30 mouse cellular contexts compared by ENCODE assay signal in genomic region chr5:37792154-37792553, GRCm38 (mm10). TPM values are rescaled to one million over a fixed set of nuclear protein-coding genes. Genes with fewer than 3 reads are reported as not detected.
DNase-seq lines count a peak whose midpoint lies in the region; ATAC-seq and TF ChIP-seq lines count a peak whose summit lies in the region.
"Had no signal": no experiment of that assay in that cellular context is flagged by ENCODE, and none has a peak within 500 bp of the region (broad histone marks: within the 10 kb centered on the region; RNA-seq: fewer than 3 reads in every experiment).

No protein-coding gene starts in this region.

- no peak overlapping the region for H3K27ac ChIP-seq in intestine, postnatal 0 days (ENCODE audit: low read depth, low read length)
- no peak overlapping the region for H3K27ac ChIP-seq in intestine, embryonic 15.5 days
- no peak overlapping the region for H3K27ac ChIP-seq in lung, postnatal 0 days (ENCODE audit: low read length)
- no peak overlapping the region for H3K27ac ChIP-seq in cortical plate, adult 2 months (ENCODE audit: insufficient read depth, low read length)
- no peak overlapping the region for H3K27ac ChIP-seq in forebrain, embryonic 16.5 days (ENCODE audit: low read length)
- H3K27ac ChIP-seq: embryonic facial prominence, embryonic 12.5 days; hindbrain, embryonic 13.5 days; left cerebral cortex, adult 2 months; limb, embryonic 15.5 days; neural tube, embryonic 12.5 days had no signal

- TF ChIP-seq POLR2A in cortical plate, adult 2 months (IDR thresholded peaks at IDR 0.05; ENCODE audit: extremely low read depth, insufficient read depth, low read length): no peak

- no peak for TF ChIP-seq EP300 in lung, postnatal 0 days (IDR thresholded peaks at IDR 0.05)

- DNase-seq in lung, postnatal 0 days (ENCODE audit: low spot score): no peak
- no peak for DNase-seq in lung, postnatal 36 days
- DNase-seq in ES-CJ7 (ENCODE audit: low read depth, low spot score): peak; percentile 16
- DNase-seq: adrenal gland, adult 8-10 months; cerebellum, adult 18-20 months; cerebellum, postnatal 14 days; heart, postnatal 10 days; kidney, adult 9 months; kidney, postnatal 25 days; lung, postnatal 14 days; midbrain, embryonic 14.5 days; right cerebral cortex, postnatal 25 days; thymus, adult 2 months had no signal

- H3K4me3 ChIP-seq in intestine, postnatal 0 days (ENCODE audit: low read depth, low read length): no peak overlapping the region
- H3K4me3 ChIP-seq in intestine, embryonic 15.5 days (replicated peaks): no peak overlapping the region
- no peak overlapping the region for H3K4me3 ChIP-seq in lung, postnatal 0 days (ENCODE audit: low read depth, low read length)
- no peak overlapping the region for H3K4me3 ChIP-seq in cortical plate, adult 2 months (ENCODE audit: insufficient read depth, low read length)
- no peak overlapping the region for H3K4me3 ChIP-seq in forebrain, embryonic 16.5 days (replicated peaks; ENCODE audit: low read length)
- H3K4me3 ChIP-seq: embryonic facial prominence, embryonic 12.5 days; heart, embryonic 12.5 days; hindbrain, embryonic 13.5 days; left cerebral cortex, adult 2 months; limb, embryonic 15.5 days; megakaryocyte, embryonic 14.5 days; neural tube, embryonic 12.5 days had no signal

- ATAC-seq in intestine, postnatal 0 days: no peak
- ATAC-seq in intestine, embryonic 15.5 days: no peak
- no peak for ATAC-seq in lung, postnatal 0 days
- ATAC-seq in forebrain, embryonic 16.5 days: no peak
- ATAC-seq: activated CD4-positive, CD25-positive, alpha-beta regulatory T cell, adult 4 months; inflammation-experienced regulatory T-cells, adult 6 months; Patski had no signal

- H3K9me3 ChIP-seq in intestine, postnatal 0 days (ENCODE audit: control insufficient read depth): no peaks in the 10 kb centered on the region
- H3K9me3 ChIP-seq in intestine, embryonic 15.5 days: no peaks in the 10 kb centered on the region
- H3K9me3 ChIP-seq in lung, postnatal 0 days (ENCODE audit: low read length): no peaks in the 10 kb centered on the region
- no peaks in the 10 kb centered on the region for H3K9me3 ChIP-seq in forebrain, embryonic 16.5 days (ENCODE audit: control insufficient read depth, low read length)
- H3K9me3 ChIP-seq: embryonic facial prominence, embryonic 12.5 days; heart, embryonic 12.5 days; hindbrain, embryonic 13.5 days; limb, embryonic 15.5 days; megakaryocyte, embryonic 14.5 days; neural tube, embryonic 12.5 days had no signal

- H3K27me3 ChIP-seq in intestine, postnatal 0 days (replicated peaks; ENCODE audit: control insufficient read depth, insufficient read depth, low read length): no peaks in the 10 kb centered on the region
- H3K27me3 ChIP-seq in intestine, embryonic 15.5 days (replicated peaks): peaks cover 6% of the 10 kb centered on the region; the same call in 1 of the 2 replicates
- no peaks in the 10 kb centered on the region for H3K27me3 ChIP-seq in lung, postnatal 0 days (replicated peaks; ENCODE audit: insufficient read depth, low read length)
- H3K27me3 ChIP-seq in forebrain, embryonic 16.5 days (replicated peaks; ENCODE audit: control insufficient read depth, insufficient read depth, low read length): peaks cover 7% of the 10 kb centered on the region
- H3K27me3 ChIP-seq: heart, embryonic 12.5 days; megakaryocyte, embryonic 14.5 days; neural tube, embryonic 12.5 days had no signal

- H3K9ac ChIP-seq in intestine, postnatal 0 days (ENCODE audit: low read depth, low read length): no peak overlapping the region
- no peak overlapping the region for H3K9ac ChIP-seq in intestine, embryonic 15.5 days
- H3K9ac ChIP-seq in lung, postnatal 0 days (replicated peaks; ENCODE audit: low read depth): no peak overlapping the region
- H3K9ac ChIP-seq in forebrain, embryonic 16.5 days (replicated peaks; ENCODE audit: low read depth, low read length): no peak overlapping the region
- H3K9ac ChIP-seq: embryonic facial prominence, embryonic 12.5 days; heart, embryonic 12.5 days; hindbrain, embryonic 13.5 days; limb, embryonic 15.5 days; neural tube, embryonic 12.5 days had no signal

- no peaks in the 10 kb centered on the region for H3K4me1 ChIP-seq in intestine, postnatal 0 days (replicated peaks; ENCODE audit: control insufficient read depth, insufficient read depth, low read length)
- H3K4me1 ChIP-seq in intestine, embryonic 15.5 days (replicated peaks): no peaks in the 10 kb centered on the region
- H3K4me1 ChIP-seq in lung, postnatal 0 days (ENCODE audit: insufficient read depth, low read depth, low read length): no peaks in the 10 kb centered on the region
- H3K4me1 ChIP-seq in cortical plate, adult 2 months (ENCODE audit: control insufficient read depth, insufficient read depth, low read length): no peaks in the 10 kb centered on the region
- no peaks in the 10 kb centered on the region for H3K4me1 ChIP-seq in forebrain, embryonic 16.5 days (replicated peaks; ENCODE audit: control insufficient read depth, insufficient read depth, low read length)
- H3K4me1 ChIP-seq: embryonic facial prominence, embryonic 12.5 days; heart, embryonic 12.5 days; hindbrain, embryonic 13.5 days; limb, embryonic 15.5 days; megakaryocyte, embryonic 14.5 days; neural tube, embryonic 12.5 days had no signal

- WGBS in intestine, postnatal 0 days: 42% methylated on average over 5 of the region's 5 CpGs
- WGBS in intestine, embryonic 15.5 days: 53% methylated on average over 5 of the region's 5 CpGs
- 43% methylated on average over 5 of the region's 5 CpGs for WGBS in lung, postnatal 0 days
- 61% methylated on average over 5 of the region's 5 CpGs for whole genome bisulfite sequencing in forebrain, embryonic 16.5 days

- TF ChIP-seq CTCF in intestine, postnatal 0 days (IDR thresholded peaks at IDR 0.05; ENCODE audit: low read depth): peak; percentile 35
- TF ChIP-seq CTCF in lung, postnatal 0 days (IDR thresholded peaks at IDR 0.05): 0 out of 2 replicates have a peak, but pooled peaks have one; percentile 13
- 0 out of 2 replicates have a peak, but pooled peaks have one; percentile 4 for TF ChIP-seq CTCF in cortical plate, adult 2 months (IDR thresholded peaks at IDR 0.05; ENCODE audit: extremely low read depth, insufficient read depth, low read length)

- H3K4me2 ChIP-seq in intestine, postnatal 0 days (replicated peaks; ENCODE audit: low read depth): no peak overlapping the region
- H3K4me2 ChIP-seq in intestine, embryonic 15.5 days (replicated peaks): no peak overlapping the region
- no peak overlapping the region for H3K4me2 ChIP-seq in lung, postnatal 0 days (replicated peaks; ENCODE audit: low read depth, low read length)
- H3K4me2 ChIP-seq in forebrain, embryonic 16.5 days (ENCODE audit: low read length): no peak overlapping the region
- H3K4me2 ChIP-seq: embryonic facial prominence, embryonic 12.5 days; heart, embryonic 12.5 days; hindbrain, embryonic 13.5 days; limb, embryonic 15.5 days; neural tube, embryonic 12.5 days had no signal

- H3K36me3 ChIP-seq in intestine, postnatal 0 days (ENCODE audit: control insufficient read depth, insufficient read depth): no peaks in the 10 kb centered on the region
- no peaks in the 10 kb centered on the region for H3K36me3 ChIP-seq in intestine, embryonic 15.5 days
- no peaks in the 10 kb centered on the region for H3K36me3 ChIP-seq in lung, postnatal 0 days (ENCODE audit: insufficient read depth, low read length)
- no peaks in the 10 kb centered on the region for H3K36me3 ChIP-seq in forebrain, embryonic 16.5 days (ENCODE audit: control insufficient read depth, insufficient read depth)
- H3K36me3 ChIP-seq: embryonic facial prominence, embryonic 12.5 days; heart, embryonic 12.5 days; hindbrain, embryonic 13.5 days; limb, embryonic 15.5 days; neural tube, embryonic 12.5 days had no signal

RNA-seq across cellular contexts. Expression of gene Msx1, which starts 32.2 kb away (rescaled TPM):
- polyA plus RNA-seq in intestine, postnatal 0 days (2015; fragmentation: Nextera tagmentation; extraction: Ambion mirVana): 0.89 and 1.3 TPM in 2 replicates
- 3.2 and 3.8 TPM in 2 replicates for polyA plus RNA-seq in intestine, embryonic 15.5 days (2015; fragmentation: Nextera tagmentation; extraction: Ambion mirVana)
- 2.2 and 3.4 TPM in 2 replicates for polyA plus RNA-seq in lung, postnatal 0 days (2015; fragmentation: Nextera tagmentation; extraction: Ambion mirVana)
- 4.5 and 5.5 TPM in 2 replicates for polyA plus RNA-seq in cortical plate, adult 2 months (2012; rRNA removed)
- 11.4 and 16.8 TPM in 2 replicates for polyA plus RNA-seq in forebrain, embryonic 16.5 days (2015; fragmentation: Nextera tagmentation; extraction: Ambion mirVana)
- polyA plus RNA-seq: inflammation-experienced regulatory T-cells, adult 6 months had no signal

RNA-seq across cellular contexts. Expression of gene Cytl1, which starts 56.8 kb away (rescaled TPM):
- polyA plus RNA-seq in intestine, postnatal 0 days (2015; fragmentation: Nextera tagmentation; extraction: Ambion mirVana): 0.42 TPM in 1 of 2 replicates, not detected in the other
- 0.93 and 1.1 TPM in 2 replicates for polyA plus RNA-seq in intestine, embryonic 15.5 days (2015; fragmentation: Nextera tagmentation; extraction: Ambion mirVana)
- polyA plus RNA-seq in lung, postnatal 0 days (2015; fragmentation: Nextera tagmentation; extraction: Ambion mirVana): 5.7 and 5.8 TPM in 2 replicates
- polyA plus RNA-seq in cortical plate, adult 2 months (2012; rRNA removed): 1.2 and 2.1 TPM in 2 replicates
- 1.4 TPM in 1 of 2 replicates, not detected in the other for polyA plus RNA-seq in forebrain, embryonic 16.5 days (2015; fragmentation: Nextera tagmentation; extraction: Ambion mirVana)
- polyA plus RNA-seq: activated CD4-positive, CD25-positive, alpha-beta regulatory T cell, adult 4 months; C2C12; inflammation-experienced regulatory T-cells, adult 6 months; liver, embryonic 16.5 days; midbrain, embryonic 14.5 days; Patski; stomach, embryonic 14.5 days had no signal
